22 mouse cellular contexts compared by ENCODE assay signal in genomic region chr1:37617047-37617446, GRCm38 (mm10).
DNase-seq lines count a peak whose midpoint lies in the region; ATAC-seq and TF ChIP-seq lines count a peak whose summit lies in the region.
"Had no signal": no experiment of that assay in that cellular context is flagged by ENCODE, and none has a peak within 500 bp of the region (broad histone marks: within the 10 kb centered on the region; RNA-seq: fewer than 3 reads in every experiment).

No protein-coding gene starts in this region.

- TF ChIP-seq CTCF in testis, adult 2 months (IDR thresholded peaks at IDR 0.05; ENCODE audit: control insufficient read depth, insufficient read depth, insufficient replicate concordance, low read depth, low read length), result no peak

- no peak overlapping the region for H3K27ac ChIP-seq in testis, adult 2 months (ENCODE audit: control insufficient read depth, insufficient read depth, low read depth, low read length)
- H3K27ac ChIP-seq in limb, embryonic 12.5 days, result 0 out of 2 replicates have a peak overlapping the region, but pooled peaks have one; percentile 23
- H3K27ac ChIP-seq in midbrain, embryonic 14.5 days (replicated peaks; ENCODE audit: low read depth, low read length), result no peak overlapping the region
- H3K27ac ChIP-seq: forebrain, embryonic 15.5 days; hindbrain, embryonic 14.5 days; liver, embryonic 15.5 days; macrophage; midbrain, embryonic 12.5 days had no signal

- no peak for TF ChIP-seq POLR2A in testis, adult 2 months (IDR thresholded peaks at IDR 0.05; ENCODE audit: control insufficient read depth, low read depth, low read length)

- no peak overlapping the region for H3K9ac ChIP-seq in limb, embryonic 12.5 days (replicated peaks)
- H3K9ac ChIP-seq in midbrain, embryonic 14.5 days (replicated peaks; ENCODE audit: low read length), result no peak overlapping the region
- H3K9ac ChIP-seq: forebrain, embryonic 15.5 days; hindbrain, embryonic 14.5 days; liver, embryonic 15.5 days; midbrain, embryonic 12.5 days had no signal

- no peaks in the 10 kb centered on the region for H3K9me3 ChIP-seq in limb, embryonic 12.5 days
- no peaks in the 10 kb centered on the region for H3K9me3 ChIP-seq in midbrain, embryonic 14.5 days (ENCODE audit: control insufficient read depth, low read length)
- H3K9me3 ChIP-seq: forebrain, embryonic 15.5 days; liver, embryonic 15.5 days; midbrain, embryonic 12.5 days had no signal

- DNase-seq in testis, postnatal 14 days (ENCODE audit: low spot score), result no peak
- peak; percentile 42 to 53 for DNase-seq in thymus, adult 18-20 months
- no peak for DNase-seq in adrenal gland, adult (ENCODE audit: inconsistent age in 2 of 2, low spot score in 1 of 2)
- DNase-seq in T-cell, adult 2 months (ENCODE audit: low spot score), result no peak
- no peak for DNase-seq in left cerebral cortex, adult 9 months (ENCODE audit: low spot score in 2 of 2)
- no peak for DNase-seq in midbrain, embryonic 14.5 days
- DNase-seq: cerebellum, postnatal 14 days; embryo, embryonic 11 days; gastrocnemius, postnatal 36 days; heart, postnatal 14 days; kidney, adult 8-10 months; kidney, postnatal 4 days; left cerebral cortex, postnatal 4 days; right cerebral cortex, adult 18-20 months had no signal

- peaks cover 16% of the 10 kb centered on the region for H3K4me1 ChIP-seq in testis, adult 2 months (ENCODE audit: control insufficient read depth, insufficient read depth, low read length)
- H3K4me1 ChIP-seq in limb, embryonic 12.5 days (replicated peaks), result peaks cover 36% of the 10 kb centered on the region
- H3K4me1 ChIP-seq in midbrain, embryonic 14.5 days (ENCODE audit: control insufficient read depth, insufficient read depth, low read length), result no peaks in the 10 kb centered on the region
- H3K4me1 ChIP-seq: forebrain, embryonic 15.5 days; liver, embryonic 15.5 days had no signal

- WGBS in limb, embryonic 12.5 days, result 50% methylated on average over 5 of the region's 5 CpGs
- WGBS in midbrain, embryonic 14.5 days, result 80% methylated on average over 5 of the region's 5 CpGs

- H3K36me3 ChIP-seq in testis, adult 2 months (ENCODE audit: control insufficient read depth, insufficient read depth, low read length), result no peaks in the 10 kb centered on the region
- no peaks in the 10 kb centered on the region for H3K36me3 ChIP-seq in limb, embryonic 12.5 days
- H3K36me3 ChIP-seq in midbrain, embryonic 14.5 days (ENCODE audit: control insufficient read depth, insufficient read depth, low read length), result no peaks in the 10 kb centered on the region
- H3K36me3 ChIP-seq: forebrain, embryonic 15.5 days; liver, embryonic 15.5 days; midbrain, embryonic 12.5 days had no signal

- ATAC-seq in limb, embryonic 12.5 days (ENCODE audit: insufficient number of reproducible peaks, insufficient read depth, low FRiP score, low TSS enrichment, low read depth), result peak; percentile 61; the same call in 1 of the 2 replicates
- ATAC-seq in midbrain, embryonic 14.5 days (ENCODE audit: low FRiP score, low TSS enrichment), result no peak
- ATAC-seq: forebrain, embryonic 15.5 days had no signal

- H3K4me2 ChIP-seq in limb, embryonic 12.5 days, result no peak overlapping the region
- H3K4me2 ChIP-seq in midbrain, embryonic 14.5 days (ENCODE audit: low read length), result no peak overlapping the region
- H3K4me2 ChIP-seq: forebrain, embryonic 15.5 days; heart, embryonic 11.5 days; hindbrain, embryonic 14.5 days; liver, embryonic 15.5 days; midbrain, embryonic 12.5 days had no signal

- peak overlapping the region; percentile 72 for H3K4me3 ChIP-seq in testis, adult 2 months (ENCODE audit: control insufficient read depth, low read depth, low read length)
- no peak overlapping the region for H3K4me3 ChIP-seq in limb, embryonic 12.5 days (replicated peaks)
- no peak overlapping the region for H3K4me3 ChIP-seq in midbrain, embryonic 14.5 days (replicated peaks; ENCODE audit: low read depth, low read length)
- H3K4me3 ChIP-seq: forebrain, embryonic 15.5 days; liver, embryonic 15.5 days; midbrain, embryonic 12.5 days had no signal

- no peaks in the 10 kb centered on the region for H3K27me3 ChIP-seq in testis, adult 2 months (ENCODE audit: control insufficient read depth, insufficient read depth, low read length)
- no peaks in the 10 kb centered on the region for H3K27me3 ChIP-seq in limb, embryonic 12.5 days
- H3K27me3 ChIP-seq in midbrain, embryonic 14.5 days (ENCODE audit: control insufficient read depth, insufficient read depth, low read length), result no peaks in the 10 kb centered on the region
- H3K27me3 ChIP-seq: forebrain, embryonic 15.5 days; liver, embryonic 15.5 days; midbrain, embryonic 12.5 days had no signal

Comparison
In these comparisons a context has a peak if more than half of its experiments do, and no peak if none do; other contexts are left out.
1. DNase-seq: peak in thymus, adult 18-20 months (2 of 2); none in testis, postnatal 14 days (single experiment), adrenal gland, adult (0 of 2), T-cell, adult 2 months (single experiment), left cerebral cortex, adult 9 months (0 of 2) and midbrain, embryonic 14.5 days (single experiment).